Mouse (Mus musculus): ENCODE data around the gene Prep. TPM values are rescaled to one million over a fixed set of nuclear protein-coding genes. Genes with fewer than 3 reads are reported as not detected.
A peak's percentile ranks its signal among the peaks of the same experiment; 100 is the strongest.

Gene Prep
- polyA plus RNA-seq, 1 experiment = 35.6 TPM

DNA sequence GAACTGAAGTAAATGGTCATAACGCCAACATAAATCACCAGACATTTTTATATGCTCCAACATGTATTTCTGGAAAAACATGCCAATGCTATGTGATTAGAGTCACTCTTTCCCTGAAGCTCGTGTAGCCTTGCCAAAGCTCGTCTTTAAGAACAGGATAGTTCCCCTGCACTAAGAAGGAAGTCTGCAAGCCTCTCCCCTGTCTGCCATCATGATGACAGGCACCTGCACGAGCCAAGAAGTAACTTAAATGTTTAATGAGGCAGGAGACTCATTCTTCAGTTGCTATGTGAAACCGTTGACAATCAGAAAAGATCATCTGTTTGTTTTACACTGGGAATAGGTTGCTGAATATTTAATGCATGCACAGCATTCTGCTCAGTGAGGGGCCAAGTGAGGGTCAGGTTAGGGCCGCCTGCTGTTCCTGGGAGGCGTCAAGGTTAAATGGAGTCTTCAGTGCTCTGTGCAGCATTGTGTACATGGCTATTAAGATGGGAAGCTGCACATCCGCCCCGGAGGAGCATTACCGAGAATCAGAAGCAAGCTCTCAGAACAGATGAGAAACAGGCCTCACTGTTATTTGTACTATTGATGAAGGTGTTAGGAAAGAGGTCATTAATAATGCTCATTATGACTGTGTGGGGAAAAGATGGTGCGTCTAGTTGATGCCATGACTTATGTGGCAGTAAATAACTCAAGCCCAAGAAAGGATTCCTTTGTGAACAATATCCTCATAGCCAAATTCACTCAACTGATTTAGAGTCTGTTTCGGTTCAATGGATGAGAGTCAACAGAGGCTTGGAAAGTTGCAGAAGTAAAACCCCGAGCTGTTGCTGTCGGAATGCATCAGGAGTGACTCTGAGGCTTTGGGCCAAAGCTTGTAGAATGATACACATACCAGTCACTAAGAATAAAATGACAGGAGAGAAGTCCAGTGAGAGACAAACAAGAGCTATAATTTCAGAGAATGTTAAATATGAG, 126.6 kb downstream of the Prep start:
- Histone ChIP-seq H3K36me3 (ENCODE audit: control insufficient read depth, insufficient read depth) (no peaks in the 10 kb centered on the region), H3ac (ENCODE audit: control insufficient read depth, insufficient read length) (no peak overlapping the region), H3K27me3 (ENCODE audit: control insufficient read depth, insufficient read depth, insufficient read length) (no peaks in the 10 kb centered on the region), H3K79me2 (ENCODE audit: control insufficient read depth, insufficient read depth) (no peaks in the 10 kb centered on the region), H3K4me3 (no peak overlapping the region), H3K4me2 (ENCODE audit: low read depth) (no peak overlapping the region)
- TF ChIP-seq POLR2AphosphoS2 (IDR thresholded peaks at IDR 0.05; ENCODE audit: insufficient read length, low read depth) (no peak), TCF3 (IDR thresholded peaks at IDR 0.05; ENCODE audit: insufficient read length, low read depth) (no peak), MAX (IDR thresholded peaks at IDR 0.05; ENCODE audit: low read depth) (no peak), E2F4 (IDR thresholded peaks at IDR 0.05; ENCODE audit: insufficient read depth) (no peak)

DNA sequence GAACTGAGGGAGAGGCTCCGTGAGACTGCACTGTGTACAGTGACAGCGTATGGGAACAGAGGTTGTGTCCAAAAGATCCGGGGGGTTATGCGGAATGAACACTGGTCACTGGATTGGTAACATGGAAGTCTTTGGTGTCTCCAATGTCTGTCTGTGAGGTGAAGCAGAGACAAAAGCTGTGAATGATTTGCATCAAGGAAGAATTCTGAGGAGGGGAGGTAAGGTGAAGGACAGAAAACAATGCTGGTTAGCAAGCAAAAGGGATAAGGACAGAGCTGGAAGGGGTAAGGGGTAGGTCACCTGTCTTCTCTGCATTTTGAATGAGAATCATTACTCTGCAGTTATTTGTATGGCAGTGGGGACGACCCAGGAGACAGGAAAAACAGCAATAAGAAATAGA, 127.5 kb downstream of the Prep start:
- Histone ChIP-seq H3K27me3 (ENCODE audit: control insufficient read depth, insufficient read depth, insufficient read length) (no peaks in the 10 kb centered on the region), H3ac (ENCODE audit: control insufficient read depth, insufficient read length) (no peak overlapping the region), H3K4me2 (ENCODE audit: low read depth) (no peak overlapping the region), H3K79me2 (ENCODE audit: control insufficient read depth, insufficient read depth) (no peaks in the 10 kb centered on the region), H3K4me3 (no peak overlapping the region), H3K36me3 (ENCODE audit: control insufficient read depth, insufficient read depth) (no peaks in the 10 kb centered on the region)
- TF ChIP-seq TCF12 (IDR thresholded peaks at IDR 0.05; ENCODE audit: insufficient read depth, poor library complexity, severe bottlenecking) = no peak
- TF ChIP-seq MYOD1 (IDR thresholded peaks at IDR 0.05; ENCODE audit: control insufficient read depth in 1 of 3, insufficient read length in 2 of 3, low read depth in 2 of 3) = no peak
- TF ChIP-seq POLR2AphosphoS2 (IDR thresholded peaks at IDR 0.05; ENCODE audit: insufficient read length, low read depth) = no peak
- TF ChIP-seq REST (IDR thresholded peaks at IDR 0.05; ENCODE audit: insufficient read depth, insufficient read length) = no peak
- no peak for TF ChIP-seq CEBPB (IDR thresholded peaks at IDR 0.05; ENCODE audit: insufficient read depth, poor library complexity, severe bottlenecking)
- TF ChIP-seq TCF3 (IDR thresholded peaks at IDR 0.05; ENCODE audit: insufficient read length, low read depth) = no peak
- TF ChIP-seq MAX (IDR thresholded peaks at IDR 0.05; ENCODE audit: low read depth) = no peak
- no peak for TF ChIP-seq USF1 (IDR thresholded peaks at IDR 0.05; ENCODE audit: low read depth)

DNA sequence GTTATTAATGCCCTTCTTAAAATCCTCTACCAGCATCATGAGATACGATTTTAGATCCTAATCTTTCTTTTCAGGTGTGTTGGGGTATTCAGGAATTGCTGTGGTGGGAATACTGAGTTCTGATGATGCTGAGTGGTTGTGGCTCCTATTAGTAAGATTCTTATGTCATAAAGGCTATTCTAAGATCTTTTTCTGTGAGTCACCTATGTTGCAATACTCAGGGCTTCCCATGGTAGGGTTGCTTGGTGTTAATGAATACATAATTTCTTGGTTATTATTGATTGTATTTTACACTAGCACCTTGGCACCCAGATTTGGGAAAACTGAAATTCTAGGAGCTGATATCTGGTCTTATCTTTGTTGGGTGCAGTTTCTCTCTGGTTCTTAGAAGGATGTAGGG, 137.6 kb downstream of the Prep start:
- Histone ChIP-seq H3K4me3 (no peak overlapping the region), H3K36me3 (ENCODE audit: control insufficient read depth, insufficient read depth) (no peaks in the 10 kb centered on the region), H3K4me2 (ENCODE audit: low read depth) (no peak overlapping the region), H3K27me3 (ENCODE audit: control insufficient read depth, insufficient read depth, insufficient read length) (no peaks in the 10 kb centered on the region), H3K79me2 (ENCODE audit: control insufficient read depth, insufficient read depth) (no peaks in the 10 kb centered on the region), H3ac (ENCODE audit: control insufficient read depth, insufficient read length) (no peak overlapping the region)
- TF ChIP-seq TCF12 (IDR thresholded peaks at IDR 0.05; ENCODE audit: insufficient read depth, poor library complexity, severe bottlenecking) (no peak), CEBPB (IDR thresholded peaks at IDR 0.05; ENCODE audit: insufficient read depth, poor library complexity, severe bottlenecking) (peak; percentile 90), SRF (IDR thresholded peaks at IDR 0.05; ENCODE audit: control insufficient read depth, insufficient read length, low read depth) (no peak), MAX (IDR thresholded peaks at IDR 0.05; ENCODE audit: low read depth) (no peak)

DNA sequence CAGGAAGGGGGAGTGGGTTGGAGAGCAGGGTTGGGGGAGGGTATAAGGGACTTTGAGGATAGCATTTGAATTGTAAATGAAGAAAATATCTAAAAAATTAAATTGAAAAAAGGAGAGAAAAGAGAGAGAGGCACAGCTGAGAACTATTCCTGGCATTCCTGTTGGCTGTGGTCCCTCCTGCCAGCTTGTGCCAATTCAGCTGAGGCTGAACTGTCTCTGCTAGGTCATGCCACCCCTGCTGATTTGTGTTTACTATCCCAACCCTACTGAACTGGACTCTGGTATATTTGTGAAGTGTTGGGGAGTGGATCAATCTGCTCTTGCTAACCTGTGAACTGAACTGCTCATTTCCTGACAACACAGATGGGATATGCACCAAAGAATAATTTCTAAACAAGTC, 143.2 kb downstream of the Prep start:
- Histone ChIP-seq H3ac (ENCODE audit: control insufficient read depth, insufficient read length) (no peak overlapping the region), H3K36me3 (ENCODE audit: control insufficient read depth, insufficient read depth) (no peaks in the 10 kb centered on the region), H3K4me3 (no peak overlapping the region), H3K79me2 (ENCODE audit: control insufficient read depth, insufficient read depth) (no peaks in the 10 kb centered on the region), H3K27me3 (ENCODE audit: control insufficient read depth, insufficient read depth, insufficient read length) (no peaks in the 10 kb centered on the region), H3K4me2 (ENCODE audit: low read depth) (no peak overlapping the region)
- TF ChIP-seq POLR2A (IDR thresholded peaks at IDR 0.05; ENCODE audit: insufficient read length, low read depth) (no peak), MYOD1 (IDR thresholded peaks at IDR 0.05; ENCODE audit: control insufficient read depth in 1 of 3, insufficient read length in 2 of 3, low read depth in 2 of 3) (peak in 1 of 3 experiments; percentile 36), TCF12 (IDR thresholded peaks at IDR 0.05; ENCODE audit: insufficient read depth, poor library complexity, severe bottlenecking) (no peak), MYOG (IDR thresholded peaks at IDR 0.05; ENCODE audit: control insufficient read depth in 1 of 3, insufficient read depth in 1 of 3, insufficient read length in 2 of 3, low read depth in 2 of 3) (no peak), CEBPB (IDR thresholded peaks at IDR 0.05; ENCODE audit: insufficient read depth, poor library complexity, severe bottlenecking) (no peak), SRF (IDR thresholded peaks at IDR 0.05; ENCODE audit: control insufficient read depth, insufficient read length, low read depth) (no peak)

DNA sequence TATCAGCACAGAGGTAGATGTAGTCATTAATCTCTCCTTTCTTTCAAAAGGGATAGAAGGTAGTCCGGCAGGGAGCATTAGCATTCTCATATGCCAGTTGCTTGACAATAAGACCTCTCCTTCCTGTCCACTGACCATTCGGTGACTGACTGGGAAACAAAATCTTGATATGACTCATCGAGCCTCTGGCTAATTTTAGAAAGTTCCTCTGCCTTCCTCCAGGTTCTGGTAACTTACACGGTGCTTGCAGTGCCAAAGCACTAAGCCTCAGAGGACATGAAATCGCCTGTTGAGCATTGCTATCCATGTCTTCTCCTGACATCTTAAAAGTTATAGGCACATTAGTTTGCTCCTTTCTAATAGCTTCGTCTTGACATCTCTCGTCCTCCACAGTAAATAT, 149.7 kb downstream of the Prep start:
- Histone ChIP-seq H3K4me3 (no peak overlapping the region), H3K36me3 (ENCODE audit: control insufficient read depth, insufficient read depth) (no peaks in the 10 kb centered on the region), H3K4me2 (ENCODE audit: low read depth) (peak overlapping the region; percentile 73), H3ac (ENCODE audit: control insufficient read depth, insufficient read length) (no peak overlapping the region), H3K27me3 (ENCODE audit: control insufficient read depth, insufficient read depth, insufficient read length) (no peaks in the 10 kb centered on the region), H3K79me2 (ENCODE audit: control insufficient read depth, insufficient read depth) (no peaks in the 10 kb centered on the region)
- TF ChIP-seq TCF3 (IDR thresholded peaks at IDR 0.05; ENCODE audit: insufficient read length, low read depth) (no peak), POLR2A (IDR thresholded peaks at IDR 0.05; ENCODE audit: insufficient read length, low read depth) (no peak), REST (IDR thresholded peaks at IDR 0.05; ENCODE audit: insufficient read depth, insufficient read length) (no peak), CEBPB (IDR thresholded peaks at IDR 0.05; ENCODE audit: insufficient read depth, poor library complexity, severe bottlenecking) (no peak), USF1 (IDR thresholded peaks at IDR 0.05; ENCODE audit: low read depth) (no peak), MYOG (IDR thresholded peaks at IDR 0.05; ENCODE audit: control insufficient read depth in 1 of 3, insufficient read depth in 1 of 3, insufficient read length in 2 of 3, low read depth in 2 of 3) (no peak)

Other genes with a start within 250 kb of the Prep start
- 122 TPM for gene Popdc3, start 110.9 kb downstream of the Prep start, polyA plus RNA-seq (2012; fragmentation: generic; extraction: Trizol)